ENCODE assay signal across 9 mouse cellular contexts in the genomic region with DNA sequence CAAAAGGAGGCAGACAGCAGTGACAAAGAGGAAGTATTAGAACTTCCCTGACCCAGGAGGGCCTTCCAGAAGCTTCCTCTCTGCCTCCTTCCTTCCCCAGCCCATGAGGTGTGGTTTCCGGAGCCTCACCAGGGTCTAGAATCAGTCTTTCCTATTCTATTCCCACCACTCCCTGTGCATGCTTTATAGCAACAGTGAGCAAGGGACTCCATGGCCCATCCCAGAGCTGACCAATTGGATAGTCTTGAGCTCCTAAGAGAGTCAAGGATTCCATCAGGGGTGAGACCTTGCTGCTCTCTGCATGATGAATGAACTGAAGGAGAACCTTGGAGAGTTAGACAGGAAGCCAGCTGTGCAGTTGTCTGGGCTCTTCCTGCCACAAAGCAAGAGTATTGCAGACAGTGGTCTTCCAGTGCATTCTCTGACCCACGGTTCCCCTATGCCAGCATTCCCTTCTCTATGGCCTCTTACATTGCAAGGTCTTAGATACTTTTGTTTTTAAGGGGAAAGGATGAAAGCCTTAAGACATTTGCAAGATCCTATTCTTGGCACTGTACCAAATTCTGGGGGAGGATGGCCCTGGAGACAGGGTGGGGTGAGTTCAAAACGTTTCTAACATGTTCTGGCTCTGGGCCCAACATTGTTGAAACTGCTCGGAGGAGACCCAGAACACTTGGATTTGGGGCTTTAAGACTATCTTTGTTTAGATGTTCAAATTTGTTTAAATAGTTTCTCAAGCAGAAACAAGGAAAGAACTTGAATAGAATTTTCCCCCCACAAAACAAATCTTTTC. TPM values are rescaled to one million over a fixed set of nuclear protein-coding genes. Genes with fewer than 3 reads are reported as not detected.
A peak's percentile ranks its signal among the peaks of the same experiment; 100 is the strongest.
DNase-seq lines count a peak whose midpoint lies in the region; ATAC-seq and TF ChIP-seq lines count a peak whose summit lies in the region.
"Had no signal": no experiment of that assay in that cellular context is flagged by ENCODE, and none has a peak within 500 bp of the region (broad histone marks: within the 10 kb centered on the region; RNA-seq: fewer than 3 reads in every experiment).

No protein-coding gene starts in this region.

- no peak overlapping the region for H3K9ac ChIP-seq in lung, embryonic 15.5 days
- no peak overlapping the region for H3K9ac ChIP-seq in heart, embryonic 11.5 days (ENCODE audit: low read depth, low read length)
- no peak overlapping the region for H3K9ac ChIP-seq in limb, embryonic 15.5 days
- H3K9ac ChIP-seq in stomach, embryonic 16.5 days (ENCODE audit: low read length): no peak overlapping the region

- ATAC-seq in lung, embryonic 15.5 days (ENCODE audit: borderline replicate concordance, extremely low read depth, low FRiP score, low TSS enrichment): peak; percentile 52
- peak; percentile 14; the same call in 1 of the 2 replicates for ATAC-seq in heart, embryonic 11.5 days (replicated peaks; ENCODE audit: insufficient number of reproducible peaks, low FRiP score, low TSS enrichment)
- no peak for ATAC-seq in limb, embryonic 15.5 days (ENCODE audit: insufficient number of reproducible peaks, low FRiP score, low TSS enrichment, low read depth)
- ATAC-seq in stomach, embryonic 16.5 days (ENCODE audit: insufficient read depth, low FRiP score): peak; percentile 56; the same call in 1 of the 2 replicates

- no peak for TF ChIP-seq POLR2A in lung, adult 2 months (IDR thresholded peaks at IDR 0.05; ENCODE audit: borderline replicate concordance, extremely low read depth, low read depth, low read length)

- no peaks in the 10 kb centered on the region for H3K9me3 ChIP-seq in lung, embryonic 15.5 days
- H3K9me3 ChIP-seq in heart, embryonic 11.5 days (replicated peaks; ENCODE audit: control insufficient read depth, low read length): no peaks in the 10 kb centered on the region
- H3K9me3 ChIP-seq in limb, embryonic 15.5 days: no peaks in the 10 kb centered on the region
- H3K9me3 ChIP-seq in stomach, embryonic 16.5 days (replicated peaks; ENCODE audit: control insufficient read depth, low read length): no peaks in the 10 kb centered on the region

- no peaks in the 10 kb centered on the region for H3K27me3 ChIP-seq in lung, embryonic 15.5 days
- H3K27me3 ChIP-seq in heart, embryonic 11.5 days (ENCODE audit: control insufficient read depth, insufficient read depth, low read length): no peaks in the 10 kb centered on the region
- no peaks in the 10 kb centered on the region for H3K27me3 ChIP-seq in limb, embryonic 15.5 days
- H3K27me3 ChIP-seq in stomach, embryonic 16.5 days (ENCODE audit: control insufficient read depth, insufficient read depth, low read length): no peaks in the 10 kb centered on the region

- WGBS in lung, embryonic 15.5 days: 21% methylated on average over 4 of the region's 4 CpGs
- WGBS in lung, adult 2 months: 22% methylated on average over 4 of the region's 4 CpGs
- 55% methylated on average over 4 of the region's 4 CpGs for WGBS in heart, embryonic 11.5 days (ENCODE audit: insufficient replicate concordance)
- 33% methylated on average over 4 of the region's 4 CpGs for WGBS in limb, embryonic 15.5 days
- 31% methylated on average over 4 of the region's 4 CpGs for WGBS in stomach, embryonic 16.5 days

- DNase-seq in lung, adult 2 months: no peak
- DNase-seq in embryo, embryonic 10.5 days (ENCODE audit: low spot score): no peak
- no peak for DNase-seq in frontal cortex, postnatal 36 days (ENCODE audit: low spot score in 2 of 2)
- no peak for DNase-seq in cerebellum, adult 11-12 months

- H3K27ac ChIP-seq in lung, embryonic 15.5 days: peak overlapping the region; percentile 83
- no peak overlapping the region for H3K27ac ChIP-seq in heart, embryonic 11.5 days (ENCODE audit: low read depth, low read length)
- H3K27ac ChIP-seq in limb, embryonic 15.5 days: peak overlapping the region; percentile 63
- peak overlapping the region; percentile 90 for H3K27ac ChIP-seq in stomach, embryonic 16.5 days (ENCODE audit: low read length)

- no peaks in the 10 kb centered on the region for H3K36me3 ChIP-seq in lung, embryonic 15.5 days
- H3K36me3 ChIP-seq in heart, embryonic 11.5 days (ENCODE audit: control insufficient read depth, insufficient read depth, low read length): no peaks in the 10 kb centered on the region
- no peaks in the 10 kb centered on the region for H3K36me3 ChIP-seq in limb, embryonic 15.5 days
- no peaks in the 10 kb centered on the region for H3K36me3 ChIP-seq in stomach, embryonic 16.5 days (ENCODE audit: control insufficient read depth, insufficient read depth, low read length)

- TF ChIP-seq CTCF in lung, adult 2 months (IDR thresholded peaks at IDR 0.05; ENCODE audit: insufficient read depth, low read length): no peak

- no peak overlapping the region for H3K4me2 ChIP-seq in lung, embryonic 15.5 days
- no peak overlapping the region for H3K4me2 ChIP-seq in heart, embryonic 11.5 days
- H3K4me2 ChIP-seq in limb, embryonic 15.5 days: no peak overlapping the region
- H3K4me2 ChIP-seq in stomach, embryonic 16.5 days (ENCODE audit: low read depth, low read length): no peak overlapping the region

- peaks cover 43% of the 10 kb centered on the region for H3K4me1 ChIP-seq in lung, embryonic 15.5 days
- H3K4me1 ChIP-seq in lung, adult 2 months (ENCODE audit: control insufficient read depth, insufficient read depth, low read length): no peaks in the 10 kb centered on the region
- H3K4me1 ChIP-seq in heart, embryonic 11.5 days (ENCODE audit: control insufficient read depth, insufficient read depth, low read length): 0 out of 2 replicates have a peak, but pooled peaks cover 5% of the 10 kb centered on the region
- H3K4me1 ChIP-seq in limb, embryonic 15.5 days: peaks cover 10% of the 10 kb centered on the region; the same call in 1 of the 2 replicates
- H3K4me1 ChIP-seq in stomach, embryonic 16.5 days (ENCODE audit: control insufficient read depth, insufficient read depth, low read length): peaks cover 21% of the 10 kb centered on the region

- H3K4me3 ChIP-seq in lung, embryonic 15.5 days: no peak overlapping the region
- H3K4me3 ChIP-seq in lung, adult 2 months (replicated peaks; ENCODE audit: extremely low read depth, low read depth, low read length): no peak overlapping the region
- H3K4me3 ChIP-seq in heart, embryonic 11.5 days (ENCODE audit: low read depth, low read length): no peak overlapping the region
- H3K4me3 ChIP-seq in limb, embryonic 15.5 days: no peak overlapping the region
- H3K4me3 ChIP-seq in stomach, embryonic 16.5 days (replicated peaks; ENCODE audit: low read length): no peak overlapping the region
- H3K4me3 ChIP-seq: erythroblast, embryonic 14.5 days had no signal

RNA-seq across cellular contexts. Expression of gene Nid2, which starts 17.4 kb away (rescaled TPM):
- 108 TPM in 2 replicates for polyA plus RNA-seq in lung, embryonic 15.5 days (2015; fragmentation: Nextera tagmentation; extraction: Ambion mirVana)
- 10.4 and 10.7 TPM in 2 replicates for polyA plus RNA-seq in lung, adult 2 months (2012; rRNA removed)
- 146 and 178 TPM in 2 replicates for polyA plus RNA-seq in heart, embryonic 11.5 days (2014; fragmentation: Nextera tagmentation; extraction: Ambion mirVana)
- 91.1 and 100 TPM in 2 replicates for polyA plus RNA-seq in limb, embryonic 15.5 days (2015; fragmentation: Nextera tagmentation; extraction: Ambion mirVana)
- 94.3 and 99.5 TPM in 2 replicates for polyA plus RNA-seq in stomach, embryonic 16.5 days (2015; fragmentation: Nextera tagmentation; extraction: Ambion mirVana)
